Comparison of ENCODE assay signal across 17 mouse cellular contexts in the genomic region with DNA sequence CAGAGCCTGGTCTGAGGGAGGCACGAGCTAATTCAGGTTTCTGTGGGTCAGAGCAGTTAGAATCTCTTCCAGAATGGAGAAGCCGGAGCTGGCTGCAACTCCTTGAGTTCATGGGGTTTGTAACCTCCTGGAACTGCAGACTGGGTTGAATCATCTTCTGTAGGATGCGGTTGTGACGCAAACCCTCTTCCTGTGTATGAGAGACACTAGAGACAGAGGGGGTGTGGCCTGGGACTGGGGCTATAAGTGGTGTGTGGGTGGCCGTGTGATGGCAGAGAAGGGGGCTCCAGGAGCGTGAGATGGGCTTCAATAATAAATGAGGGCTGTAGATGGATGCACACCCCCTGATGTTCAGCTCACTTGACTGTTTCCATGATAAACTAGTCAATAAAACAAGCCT.
DNase-seq lines count a peak whose midpoint lies in the region; ATAC-seq and TF ChIP-seq lines count a peak whose summit lies in the region.
"Had no signal": no experiment of that assay in that cellular context is flagged by ENCODE, and none has a peak within 500 bp of the region (broad histone marks: within the 10 kb centered on the region; RNA-seq: fewer than 3 reads in every experiment).

No protein-coding gene starts in this region.

- no peaks in the 10 kb centered on the region for H3K27me3 ChIP-seq in midbrain, embryonic 16.5 days (ENCODE audit: control insufficient read depth, insufficient read depth, low read depth, low read length)

- H3K36me3 ChIP-seq in midbrain, embryonic 16.5 days (ENCODE audit: control insufficient read depth, insufficient read depth, low read length): no peaks in the 10 kb centered on the region
- H3K36me3 ChIP-seq: limb, embryonic 10.5 days had no signal

- no peak overlapping the region for H3K9ac ChIP-seq in midbrain, embryonic 16.5 days (ENCODE audit: low read depth, low read length)
- H3K9ac ChIP-seq: lung, embryonic 14.5 days had no signal

- H3K4me3 ChIP-seq in cortical plate, adult 2 months (ENCODE audit: insufficient read depth, low read length): peak overlapping the region; percentile 86
- H3K4me3 ChIP-seq in midbrain, embryonic 16.5 days (ENCODE audit: low read depth, low read length): no peak overlapping the region
- H3K4me3 ChIP-seq: limb, embryonic 10.5 days had no signal

- peak; percentile 25 to 55 for DNase-seq in left cerebral cortex, adult 18-20 months (ENCODE audit: low spot score in 2 of 2)
- no peak for DNase-seq in left cerebral cortex, adult 8-10 months (ENCODE audit: low spot score in 2 of 2)
- peak; percentile 36 for DNase-seq in 3T3-L1 (ENCODE audit: low read depth, low spot score)
- no peak for DNase-seq in adrenal gland, adult 18-20 months (ENCODE audit: low spot score in 2 of 2)
- DNase-seq in frontal cortex, postnatal 14 days (ENCODE audit: low spot score in 2 of 2): no peak
- DNase-seq: adrenal gland, postnatal 10 days; cerebellum, postnatal 10 days; kidney, adult 11 months; layer of hippocampus, postnatal 36 days; lung, embryonic 14.5 days; lung, postnatal 4 days had no signal

- 65% methylated on average over 6 of the region's 6 CpGs for WGBS in midbrain, embryonic 16.5 days

- TF ChIP-seq POLR2A in cortical plate, adult 2 months (IDR thresholded peaks at IDR 0.05; ENCODE audit: extremely low read depth, insufficient read depth, low read length): no peak

- no peak overlapping the region for H3K27ac ChIP-seq in cortical plate, adult 2 months (ENCODE audit: insufficient read depth, low read length)
- H3K27ac ChIP-seq in midbrain, embryonic 16.5 days (ENCODE audit: low read length): no peak overlapping the region
- H3K27ac ChIP-seq: kidney, postnatal 0 days; limb, embryonic 10.5 days had no signal

- no peak for ATAC-seq in midbrain, embryonic 16.5 days
- ATAC-seq: forebrain, embryonic 16.5 days had no signal

- H3K4me2 ChIP-seq in midbrain, embryonic 16.5 days (ENCODE audit: low read length): peak overlapping the region; percentile 24
- H3K4me2 ChIP-seq: liver, embryonic 11.5 days; lung, embryonic 14.5 days had no signal

- no peak for TF ChIP-seq CTCF in cortical plate, adult 2 months (IDR thresholded peaks at IDR 0.05; ENCODE audit: extremely low read depth, insufficient read depth, low read length)

- peaks cover 18% of the 10 kb centered on the region for H3K4me1 ChIP-seq in cortical plate, adult 2 months (ENCODE audit: control insufficient read depth, insufficient read depth, low read length)
- peaks cover 62% of the 10 kb centered on the region for H3K4me1 ChIP-seq in midbrain, embryonic 16.5 days (ENCODE audit: control insufficient read depth, insufficient read depth, low read length)

- H3K9me3 ChIP-seq in midbrain, embryonic 16.5 days (replicated peaks; ENCODE audit: control insufficient read depth, low read length, poor library complexity, severe bottlenecking): no peaks in the 10 kb centered on the region
- H3K9me3 ChIP-seq: limb, embryonic 10.5 days had no signal

Comparison
In these comparisons a context has a peak if more than half of its experiments do, and no peak if none do; other contexts are left out.
1. DNase-seq: peak in left cerebral cortex, adult 18-20 months (2 of 2) and 3T3-L1 (single experiment); none in left cerebral cortex, adult 8-10 months (0 of 2), adrenal gland, adult 18-20 months (0 of 2) and frontal cortex, postnatal 14 days (0 of 2).